Mouse (Mus musculus) thymus, adult 2 months (tissue): Measurements from ENCODE around the gene Ccnc.

ENCODE experiments used
- CTCF ChIP-seq: fragments of 200-500 bp; IDR thresholded peaks from 2 replicates; pipeline ENCODE4 v1.5.1; 2012; ENCODE audit warnings: mild to moderate bottlenecking, control low read depth, low read length, moderate library complexity, borderline replicate concordance; ENCODE audit not compliant: control insufficient read depth, poor library complexity, insufficient read depth; ENCODE audit errors: extremely low read depth
- POLR2A ChIP-seq: fragments of 200-500 bp; IDR thresholded peaks from 2 replicates; pipeline ENCODE4 v1.6.1; 2012; ENCODE audit warnings: mild to moderate bottlenecking, low read length, control low read depth, moderate library complexity; ENCODE audit not compliant: control insufficient read depth, poor library complexity, insufficient read depth; ENCODE audit errors: extremely low read depth

- TF ChIP-seq CTCF (no peak), POLR2A (no peak)
These were observed 74.1 kb downstream of the Ccnc start for GRCm38 (mm10) chr4:21801620-21802019.
